Mouse (Mus musculus) hindbrain, embryonic 16.5 days (tissue): ENCODE measurements at regions not wholly inside any gene's neighbourhood (a gene's known extent, or its start where the extent isn't known, plus 50 kb on each side); places are given as distances from the start of the nearest gene placed in this dataset.

Experiments
- ATAC-seq: fragments of 200-750 bp; cut with Nextera tagmentation; 2 replicates; pipeline ENCODE4 v1.8.0; 2017; ENCODE audit warnings: moderate TSS enrichment, moderate library complexity
- H3K27ac ChIP-seq: fragments of 300-500 bp; sonication (generic); 2 replicates; pipeline ENCODE4 v1.5.1; 2014; ENCODE audit warnings: low read depth, mild to moderate bottlenecking, control low read depth, low read length, moderate library complexity
- H3K27me3 ChIP-seq: fragments of 300-500 bp; sonication (generic); replicated peaks from 2 replicates; pipeline ENCODE4 v1.6.1; 2014; ENCODE audit warnings: low read length; ENCODE audit not compliant: control insufficient read depth, insufficient read depth
- H3K36me3 ChIP-seq: fragments of 300-500 bp; sonication (generic); 2 replicates; pipeline ENCODE4 v1.6.1; 2014; ENCODE audit warnings: mild to moderate bottlenecking, low read length, moderate library complexity, mixed read lengths; ENCODE audit not compliant: control insufficient read depth, insufficient read depth
- H3K4me1 ChIP-seq: fragments of 300-500 bp; sonication (generic); 2 replicates; pipeline ENCODE4 v1.6.1; 2014; ENCODE audit warnings: low read depth, low read length; ENCODE audit not compliant: control insufficient read depth, insufficient read depth
- H3K4me2 ChIP-seq: fragments of 300-500 bp; sonication (generic); 2 replicates; pipeline ENCODE4 v1.6.1; 2014; ENCODE audit warnings: mild to moderate bottlenecking, low read length, control low read depth, moderate library complexity
- H3K4me3 ChIP-seq: fragments of 300-500 bp; sonication (generic); 2 replicates; pipeline ENCODE4 v1.5.1; 2014; ENCODE audit warnings: mild to moderate bottlenecking, low read length, control low read depth, moderate library complexity
- H3K9ac ChIP-seq: fragments of 300-500 bp; sonication (generic); 2 replicates; pipeline ENCODE4 v1.6.1; 2014; ENCODE audit warnings: low read depth, mild to moderate bottlenecking, control low read depth, low read length, moderate library complexity
- H3K9me3 ChIP-seq: fragments of 300-500 bp; sonication (generic); 2 replicates; pipeline ENCODE4 v1.6.1; 2014; ENCODE audit warnings: mild to moderate bottlenecking, low read length, moderate library complexity; ENCODE audit not compliant: control insufficient read depth
- WGBS: fragments of 180-500 bp; shearing (Covaris S2); extraction: QIAGEN DNeasy Blood & Tissue Kit; methylation state at CpG from one replicate; pipeline ENCODE4 v1.1.7; 2014; 5-methylcytosine and 5-hydroxymethylcytosine counted together

- Histone ChIP-seq H3K27ac (no peak overlapping the region), H3K9me3 (no peaks in the 10 kb centered on the region), H3K4me1 (no peaks in the 10 kb centered on the region), H3K27me3 (no peaks in the 10 kb centered on the region), H3K9ac (no peak overlapping the region), H3K4me2 (no peak overlapping the region), H3K4me3 (no peak overlapping the region), H3K36me3 (no peaks in the 10 kb centered on the region)
- ATAC-seq: no peak
- WGBS: 79% methylated on average over 4 of the region's 4 CpGs
Observed at GRCm38 (mm10) chr17:79481936-79482335, 127.0 kb upstream of the Cdc42ep3 start.

- Histone ChIP-seq H3K9me3 (no peaks in the 10 kb centered on the region), H3K4me1 (no peaks in the 10 kb centered on the region), H3K27ac (no peak overlapping the region), H3K9ac (no peak overlapping the region), H3K4me2 (no peak overlapping the region), H3K36me3 (no peaks in the 10 kb centered on the region), H3K27me3 (no peaks in the 10 kb centered on the region), H3K4me3 (no peak overlapping the region)
- ATAC-seq: no peak
- 90% methylated on average over 5 of the region's 5 CpGs for WGBS
Observed at GRCm38 (mm10) chr17:79485239-79485638, 126.4 kb upstream of the Rmdn2 start.

GRCm38 (mm10) chr17:79489306-79489705 lies 122.4 kb upstream of the Rmdn2 start:
- H3K27ac ChIP-seq: no peak overlapping the region
- no peaks in the 10 kb centered on the region for H3K4me1 ChIP-seq
- no peak overlapping the region for H3K4me3 ChIP-seq
- no peak overlapping the region for H3K4me2 ChIP-seq
- no peak overlapping the region for H3K9ac ChIP-seq
- H3K9me3 ChIP-seq: no peaks in the 10 kb centered on the region
- no peak for ATAC-seq
- H3K27me3 ChIP-seq: no peaks in the 10 kb centered on the region
- WGBS: 82% methylated on average over 6 of the region's 6 CpGs
- H3K36me3 ChIP-seq: no peaks in the 10 kb centered on the region

- H3K36me3 ChIP-seq: no peaks in the 10 kb centered on the region
- H3K27me3 ChIP-seq: no peaks in the 10 kb centered on the region
- no peak overlapping the region for H3K9ac ChIP-seq
- no peak for ATAC-seq
- WGBS: 64% methylated on average over 4 of the region's 4 CpGs
- H3K9me3 ChIP-seq: no peaks in the 10 kb centered on the region
- no peak overlapping the region for H3K27ac ChIP-seq
- H3K4me3 ChIP-seq: no peak overlapping the region
- no peak overlapping the region for H3K4me2 ChIP-seq
- no peaks in the 10 kb centered on the region for H3K4me1 ChIP-seq
Observed at GRCm38 (mm10) chr17:79497629-79498028, 114.0 kb upstream of the Rmdn2 start.

- Histone ChIP-seq H3K27ac (no peak overlapping the region), H3K9ac (no peak overlapping the region), H3K9me3 (no peaks in the 10 kb centered on the region), H3K4me3 (no peak overlapping the region), H3K4me1 (no peaks in the 10 kb centered on the region), H3K4me2 (no peak overlapping the region), H3K27me3 (no peaks in the 10 kb centered on the region), H3K36me3 (no peaks in the 10 kb centered on the region)
- 94% methylated on average over 9 of the region's 9 CpGs for WGBS
- ATAC-seq: no peak
Observed at GRCm38 (mm10) chr17:79498321-79498720, 113.3 kb upstream of the Rmdn2 start.

GRCm38 (mm10) chr17:79501031-79501474 lies 110.6 kb upstream of the Rmdn2 start:
- Histone ChIP-seq H3K9me3 (no peaks in the 10 kb centered on the region), H3K4me1 (no peaks in the 10 kb centered on the region), H3K36me3 (no peaks in the 10 kb centered on the region), H3K27me3 (no peaks in the 10 kb centered on the region), H3K27ac (no peak overlapping the region), H3K4me2 (no peak overlapping the region), H3K9ac (no peak overlapping the region), H3K4me3 (no peak overlapping the region)
- 44% methylated on average over 1 of the region's 1 CpGs for whole genome bisulfite sequencing
- peak; percentile 90 for ATAC-seq

- no peaks in the 10 kb centered on the region for H3K4me1 ChIP-seq
- no peak overlapping the region for H3K27ac ChIP-seq
- H3K9ac ChIP-seq: no peak overlapping the region
- H3K36me3 ChIP-seq: no peaks in the 10 kb centered on the region
- H3K27me3 ChIP-seq: no peaks in the 10 kb centered on the region
- no peak overlapping the region for H3K4me2 ChIP-seq
- 85% methylated on average over 2 of the region's 2 CpGs for WGBS
- ATAC-seq: no peak
- no peaks in the 10 kb centered on the region for H3K9me3 ChIP-seq
- H3K4me3 ChIP-seq: no peak overlapping the region
Observed at GRCm38 (mm10) chr17:79501926-79502325, 109.7 kb upstream of the Rmdn2 start.

- Histone ChIP-seq H3K9me3 (no peaks in the 10 kb centered on the region), H3K27ac (no peak overlapping the region), H3K4me2 (no peak overlapping the region), H3K27me3 (no peaks in the 10 kb centered on the region), H3K4me1 (no peaks in the 10 kb centered on the region), H3K4me3 (no peak overlapping the region), H3K36me3 (no peaks in the 10 kb centered on the region), H3K9ac (no peak overlapping the region)
- WGBS: 97% methylated on average over 2 of the region's 2 CpGs
- no peak for ATAC-seq
Observed at GRCm38 (mm10) chr17:79503037-79503436, 108.6 kb upstream of the Rmdn2 start.

GRCm38 (mm10) chr17:79504209-79504608 lies 107.5 kb upstream of the Rmdn2 start:
- Histone ChIP-seq H3K36me3 (no peaks in the 10 kb centered on the region), H3K4me3 (no peak overlapping the region), H3K9ac (no peak overlapping the region), H3K4me2 (no peak overlapping the region), H3K27me3 (no peaks in the 10 kb centered on the region), H3K27ac (no peak overlapping the region), H3K4me1 (no peaks in the 10 kb centered on the region), H3K9me3 (no peaks in the 10 kb centered on the region)
- 88% methylated on average over 3 of the region's 3 CpGs for WGBS
- ATAC-seq: no peak

- Histone ChIP-seq H3K4me1 (no peaks in the 10 kb centered on the region), H3K36me3 (no peaks in the 10 kb centered on the region), H3K9ac (no peak overlapping the region), H3K27ac (no peak overlapping the region), H3K27me3 (no peaks in the 10 kb centered on the region), H3K4me2 (no peak overlapping the region), H3K9me3 (no peaks in the 10 kb centered on the region), H3K4me3 (no peak overlapping the region)
- 91% methylated on average over 1 of the region's 1 CpGs for WGBS
- ATAC-seq: no peak
Observed at GRCm38 (mm10) chr17:79505565-79505964, 106.1 kb upstream of the Rmdn2 start.
